Mouse (Mus musculus): ENCODE results near the gene Prom1. TPM values are rescaled to one million over a fixed set of nuclear protein-coding genes. Genes with fewer than 3 reads are reported as not detected.

The Prom1 gene
- 3.7 and 4.1 TPM in 2 replicates for polyA plus RNA-seq (2012; rRNA removed)
- 11.5 and 12.2 TPM in 2 replicates for polyA plus RNA-seq (2014; fragmentation: Nextera tagmentation; extraction: Ambion mirVana)

- Histone ChIP-seq H3K4me3 (ENCODE audit: insufficient read depth in 1 of 2, low read depth in 2 of 2, low read length in 2 of 2) (peak within 1 kb of the TSS; percentile 26 to 50), H3K27me3 (ENCODE audit: control insufficient read depth, insufficient read depth, low read length) (peaks cover 31% of the 10 kb centered on the region), H3K9me3 (ENCODE audit: control insufficient read depth, low read length) (no peaks in the 10 kb centered on the region), H3K27ac (no peak within 1 kb of the TSS), H3K36me3 (replicated peaks; ENCODE audit: control insufficient read depth, insufficient read depth, low read depth) (no peaks in the 10 kb centered on the region), H3K4me2 (ENCODE audit: low read depth) (peak within 1 kb of the TSS; percentile 57), H3K4me1 (replicated peaks; ENCODE audit: control insufficient read depth in 2 of 2, insufficient read depth in 2 of 2, low read length in 1 of 2) (peaks cover 0 to 2% of the 10 kb centered on the region in 2 experiments; a peak in 1 of 4 replicates), H3K9ac (replicated peaks) (no peak within 1 kb of the TSS)
- WGBS (ENCODE audit: insufficient replicate concordance): 3% methylated on average over 44 of the region's 44 CpGs
- ATAC-seq (ENCODE audit: insufficient read depth): no peak
- no peak for TF ChIP-seq CTCF (IDR thresholded peaks at IDR 0.05; ENCODE audit: low read depth)
- TF ChIP-seq EP300 (IDR thresholded peaks at IDR 0.05; ENCODE audit: low read depth): no peak
- no peak for DNase-seq (ENCODE audit: low read depth in 3 of 3, low spot score in 3 of 3)
Measured at GRCm38 (mm10) chr5:44101231-44102110, at the start of gene Prom1. Gene Prom1 (minus strand): TSS chr5:44102032.

DNA sequence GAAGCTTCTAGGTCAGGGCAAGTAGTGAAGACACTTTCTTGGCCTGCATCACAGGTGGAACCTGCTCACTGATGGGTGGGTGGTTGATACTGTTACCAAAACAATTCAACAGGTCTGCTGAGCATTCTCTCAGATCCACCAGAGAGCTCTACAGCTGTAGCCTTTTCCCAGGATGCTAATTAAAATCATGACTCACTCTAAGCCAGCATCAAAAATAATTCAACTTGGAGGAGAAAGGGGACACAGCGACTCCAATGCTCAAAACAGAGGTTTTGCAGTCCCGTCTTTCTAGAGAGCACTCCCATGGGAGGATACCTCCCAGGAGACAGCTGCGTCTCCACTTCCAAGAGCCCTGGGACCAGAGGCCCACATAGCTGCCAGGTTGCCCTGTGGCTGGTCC is 45.9 kb upstream of the Prom1 start:
- Histone ChIP-seq H3K4me2 (ENCODE audit: low read depth) (no peak overlapping the region), H3K36me3 (replicated peaks; ENCODE audit: control insufficient read depth, insufficient read depth, low read depth) (no peaks in the 10 kb centered on the region), H3K9me3 (ENCODE audit: control insufficient read depth, low read length) (no peaks in the 10 kb centered on the region; the same call in 1 of the 2 replicates), H3K9ac (replicated peaks) (no peak overlapping the region), H3K27me3 (ENCODE audit: control insufficient read depth, insufficient read depth, low read length) (no peaks in the 10 kb centered on the region), H3K4me1 (replicated peaks; ENCODE audit: control insufficient read depth in 2 of 2, insufficient read depth in 2 of 2, low read length in 1 of 2) (peaks cover 0 to 6% of the 10 kb centered on the region in 2 experiments; a peak in 2 of 4 replicates), H3K27ac (no peak overlapping the region), H3K4me3 (ENCODE audit: insufficient read depth in 1 of 2, low read depth in 2 of 2, low read length in 2 of 2) (no peak overlapping the region)
- DNase-seq (ENCODE audit: low read depth in 3 of 3, low spot score in 3 of 3) (no peak), ATAC-seq (ENCODE audit: insufficient read depth) (no peak)
- TF ChIP-seq CTCF (IDR thresholded peaks at IDR 0.05; ENCODE audit: low read depth) (no peak), EP300 (IDR thresholded peaks at IDR 0.05; ENCODE audit: low read depth) (no peak)
- WGBS (ENCODE audit: insufficient replicate concordance): 61% methylated on average over 3 of the region's 3 CpGs

GRCm38 (mm10) chr5:44146437-44147332 is 44.9 kb upstream of the Prom1 start:
- H3K4me1 ChIP-seq (replicated peaks; ENCODE audit: control insufficient read depth in 2 of 2, insufficient read depth in 2 of 2, low read length in 1 of 2): peaks cover 0 to 3% of the 10 kb centered on the region in 2 experiments; a peak in 2 of 4 replicates
- H3K36me3 ChIP-seq (replicated peaks; ENCODE audit: control insufficient read depth, insufficient read depth, low read depth): no peaks in the 10 kb centered on the region
- no peak overlapping the region for H3K4me3 ChIP-seq (ENCODE audit: insufficient read depth in 1 of 2, low read depth in 2 of 2, low read length in 2 of 2)
- no peak for ATAC-seq (ENCODE audit: insufficient read depth)
- H3K9me3 ChIP-seq (ENCODE audit: control insufficient read depth, low read length): no peaks in the 10 kb centered on the region; the same call in 1 of the 2 replicates
- TF ChIP-seq EP300 (IDR thresholded peaks at IDR 0.05; ENCODE audit: low read depth): no peak
- no peak for TF ChIP-seq CTCF (IDR thresholded peaks at IDR 0.05; ENCODE audit: low read depth)
- no peak overlapping the region for H3K9ac ChIP-seq (replicated peaks)
- no peak overlapping the region for H3K4me2 ChIP-seq (ENCODE audit: low read depth)
- no peak for DNase-seq (ENCODE audit: low read depth in 3 of 3, low spot score in 3 of 3)
- H3K27me3 ChIP-seq (ENCODE audit: control insufficient read depth, insufficient read depth, low read length): no peaks in the 10 kb centered on the region
- H3K27ac ChIP-seq: no peak overlapping the region
- 54% methylated on average over 6 of the region's 6 CpGs for WGBS (ENCODE audit: insufficient replicate concordance)

DNA sequence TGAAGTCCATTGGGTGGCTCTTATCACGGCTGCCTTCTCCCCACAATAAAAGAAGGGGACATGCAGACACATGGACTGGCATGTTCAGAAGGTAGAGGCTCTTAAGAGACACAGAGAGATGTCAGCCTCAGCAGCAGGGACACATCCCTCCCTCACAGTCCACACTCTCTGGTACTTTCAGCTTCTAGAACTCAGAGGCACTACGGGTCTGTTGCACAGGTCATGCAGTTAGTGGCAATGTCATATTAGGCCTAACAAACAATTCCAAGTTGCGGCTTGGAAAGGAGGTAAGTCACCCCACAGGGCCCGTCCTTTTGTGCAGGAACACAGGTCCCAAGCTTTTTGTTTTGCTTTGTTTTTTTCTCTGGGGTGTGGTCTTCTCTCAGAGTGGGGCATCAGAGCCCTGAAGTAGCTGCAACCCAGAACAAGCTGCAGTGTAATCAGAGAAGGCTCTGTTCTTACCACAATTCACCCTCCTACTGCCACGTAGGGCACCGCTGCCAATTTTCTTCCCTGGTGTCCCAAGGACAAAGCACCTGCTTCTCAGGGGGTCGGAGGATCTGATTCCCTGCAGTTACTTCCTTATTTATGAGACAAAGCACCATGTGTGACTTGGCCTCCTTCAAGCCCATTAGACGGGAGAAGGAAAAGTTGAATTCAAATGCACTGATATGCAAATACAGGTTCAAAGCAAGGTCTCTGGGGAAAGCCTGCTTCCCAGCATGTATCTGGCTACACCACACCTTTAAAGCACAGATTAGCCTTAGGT is 41.8 kb upstream of the Prom1 start:
- Histone ChIP-seq H3K9me3 (ENCODE audit: control insufficient read depth, low read length) (no peaks in the 10 kb centered on the region), H3K9ac (replicated peaks) (no peak overlapping the region), H3K4me3 (ENCODE audit: insufficient read depth in 1 of 2, low read depth in 2 of 2, low read length in 2 of 2) (no peak overlapping the region), H3K4me2 (ENCODE audit: low read depth) (no peak overlapping the region), H3K27ac (no peak overlapping the region), H3K4me1 (replicated peaks; ENCODE audit: control insufficient read depth in 2 of 2, insufficient read depth in 2 of 2, low read length in 1 of 2) (peaks cover 0 to 1% of the 10 kb centered on the region in 2 experiments; a peak in 1 of 4 replicates), H3K27me3 (ENCODE audit: control insufficient read depth, insufficient read depth, low read length) (no peaks in the 10 kb centered on the region), H3K36me3 (replicated peaks; ENCODE audit: control insufficient read depth, insufficient read depth, low read depth) (no peaks in the 10 kb centered on the region)
- ATAC-seq (ENCODE audit: insufficient read depth) (no peak), DNase-seq (ENCODE audit: low read depth in 3 of 3, low spot score in 3 of 3) (no peak)
- no peak for TF ChIP-seq EP300 (IDR thresholded peaks at IDR 0.05; ENCODE audit: low read depth)
- no peak for TF ChIP-seq CTCF (IDR thresholded peaks at IDR 0.05; ENCODE audit: low read depth)
- WGBS (ENCODE audit: insufficient replicate concordance): 47% methylated on average over 8 of the region's 8 CpGs

Measured in liver, embryonic 14.5 days (tissue).